Mouse (Mus musculus): Measurements from ENCODE around the gene Tmem97. TPM values are rescaled to one million over a fixed set of nuclear protein-coding genes. Genes with fewer than 3 reads are reported as not detected.
"Not testable (repeated sequence)": the region's sequence is repeated elsewhere in the genome, so short reads cannot be mapped to it uniquely, and the experiment has no call there.

The Tmem97 gene
- polyA plus RNA-seq, 1 experiment: 15.9 TPM

DNA sequence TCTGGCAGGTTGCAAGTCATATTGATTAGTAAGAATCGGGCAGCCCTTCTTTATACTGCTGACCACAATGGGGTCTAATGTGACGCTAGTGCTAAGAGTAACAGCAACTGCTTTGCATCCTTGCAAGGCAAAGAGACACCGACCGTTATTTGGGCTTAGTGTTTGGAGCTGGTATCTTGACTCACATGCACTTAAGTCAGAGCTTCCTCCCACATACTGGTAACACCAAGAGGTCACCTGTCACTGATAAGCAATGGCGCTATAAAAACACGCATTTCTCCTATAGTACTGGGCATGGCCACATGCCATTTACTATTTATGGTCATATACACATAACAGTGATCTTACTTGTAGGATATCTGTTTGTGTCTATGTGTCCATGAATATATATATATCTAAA lies 32.3 kb upstream of the Tmem97 start:
- 94% methylated on average over 6 of the region's 6 CpGs for WGBS
- DNase-seq: no peak
- Histone ChIP-seq H3K4me1 (ENCODE audit: control insufficient read depth, insufficient read depth, low read length) (no peaks in the 10 kb centered on the region), H3K27me3 (ENCODE audit: control insufficient read depth, insufficient read depth, low read length) (no peaks in the 10 kb centered on the region), H3K27ac (ENCODE audit: insufficient read depth, low read length) (no peak overlapping the region), H3K4me3 (replicated peaks; ENCODE audit: insufficient read depth, low read depth, low read length) (no peak overlapping the region)
- TF ChIP-seq POLR2A (IDR thresholded peaks at IDR 0.05; ENCODE audit: borderline replicate concordance, insufficient read depth, low read length): no peak
- no peak for TF ChIP-seq CTCF (IDR thresholded peaks at IDR 0.05; ENCODE audit: borderline replicate concordance, insufficient read depth, low read depth, low read length)

DNA sequence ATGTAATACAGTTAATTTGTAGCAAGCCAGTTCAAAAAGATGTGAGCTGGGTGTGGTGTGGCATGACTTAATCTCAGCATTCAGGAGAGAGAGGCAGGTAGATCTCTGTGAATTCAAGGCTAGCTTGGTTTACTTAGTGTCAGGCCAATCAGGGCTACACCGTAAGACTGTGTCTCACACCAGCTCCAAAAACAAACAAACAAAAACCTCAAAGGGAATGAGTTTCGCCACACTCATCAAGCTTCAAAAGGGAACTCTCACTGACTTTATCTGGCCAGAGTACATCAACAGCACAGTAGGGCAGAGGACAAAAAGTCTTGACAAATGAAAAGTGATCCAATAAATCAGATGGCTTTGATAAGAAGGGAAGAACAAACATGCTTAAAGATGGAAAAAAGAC lies 24.4 kb upstream of the Tmem97 start:
- TF ChIP-seq POLR2A (IDR thresholded peaks at IDR 0.05; ENCODE audit: borderline replicate concordance, insufficient read depth, low read length): no peak
- WGBS: 87% methylated on average over 2 of the region's 2 CpGs
- no peak overlapping the region for H3K27ac ChIP-seq (ENCODE audit: insufficient read depth, low read length)
- no peaks in the 10 kb centered on the region for H3K27me3 ChIP-seq (ENCODE audit: control insufficient read depth, insufficient read depth, low read length)
- H3K4me3 ChIP-seq (replicated peaks; ENCODE audit: insufficient read depth, low read depth, low read length): no peak overlapping the region
- DNase-seq: no peak
- H3K4me1 ChIP-seq (ENCODE audit: control insufficient read depth, insufficient read depth, low read length): no peaks in the 10 kb centered on the region

DNA sequence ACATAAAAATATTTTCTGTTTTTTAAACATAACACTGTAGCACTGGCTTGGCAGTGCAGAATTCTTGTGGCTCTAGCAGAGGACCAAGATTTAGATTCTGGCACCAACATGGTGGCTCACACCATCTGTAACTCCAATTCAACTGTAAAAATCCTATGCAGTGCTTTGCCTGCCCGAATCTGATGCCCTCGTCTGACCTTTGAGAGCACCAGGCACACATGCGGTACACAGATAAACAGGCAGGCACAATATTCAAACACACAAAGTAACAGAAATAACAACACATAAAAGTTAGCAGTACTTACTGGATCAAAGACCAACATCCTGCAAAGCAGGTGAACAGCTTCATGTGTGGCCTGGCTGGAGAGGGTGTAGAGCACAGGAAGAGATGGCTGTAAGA lies 24.0 kb upstream of the Tmem97 start:
- 71% methylated on average over 3 of the region's 3 CpGs for WGBS
- Histone ChIP-seq H3K4me1 (ENCODE audit: control insufficient read depth, insufficient read depth, low read length) (no peaks in the 10 kb centered on the region), H3K27ac (ENCODE audit: insufficient read depth, low read length) (no peak overlapping the region), H3K4me3 (replicated peaks; ENCODE audit: insufficient read depth, low read depth, low read length) (no peak overlapping the region), H3K27me3 (ENCODE audit: control insufficient read depth, insufficient read depth, low read length) (no peaks in the 10 kb centered on the region)
- TF ChIP-seq POLR2A (IDR thresholded peaks at IDR 0.05; ENCODE audit: borderline replicate concordance, insufficient read depth, low read length) (no peak), CTCF (IDR thresholded peaks at IDR 0.05; ENCODE audit: borderline replicate concordance, insufficient read depth, low read depth, low read length) (no peak)
- DNase-seq: no peak

DNA sequence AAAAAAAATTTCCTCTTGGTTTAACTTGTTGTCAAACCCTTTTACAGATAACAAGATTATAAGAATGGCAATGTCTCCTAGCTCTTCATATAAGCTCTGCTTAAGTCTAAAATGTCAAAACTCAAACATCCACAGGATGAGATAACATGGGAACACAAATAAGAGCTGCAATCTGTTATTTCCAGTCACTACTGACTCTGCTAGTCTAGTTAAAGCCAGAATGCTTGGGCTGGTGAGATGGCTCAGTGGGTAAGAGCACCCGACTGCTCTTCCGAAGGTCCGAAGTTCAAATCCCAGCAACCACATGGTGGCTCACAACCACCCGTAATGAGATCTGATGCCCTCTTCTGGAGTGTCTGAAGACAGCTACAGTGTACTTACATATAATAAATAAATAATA lies 23.5 kb upstream of the Tmem97 start:
- not testable (repeated sequence) for H3K4me3 ChIP-seq (replicated peaks; ENCODE audit: insufficient read depth, low read depth, low read length); DNase-seq; H3K27me3 ChIP-seq (ENCODE audit: control insufficient read depth, insufficient read depth, low read length); H3K4me1 ChIP-seq (ENCODE audit: control insufficient read depth, insufficient read depth, low read length); H3K27ac ChIP-seq (ENCODE audit: insufficient read depth, low read length)
- 94% methylated on average over 4 of the region's 4 CpGs for WGBS

- no peak overlapping the region for H3K27ac ChIP-seq (ENCODE audit: insufficient read depth, low read length)
- H3K4me1 ChIP-seq (ENCODE audit: control insufficient read depth, insufficient read depth, low read length): no peaks in the 10 kb centered on the region
- no peak for DNase-seq
- TF ChIP-seq CTCF (IDR thresholded peaks at IDR 0.05; ENCODE audit: borderline replicate concordance, insufficient read depth, low read depth, low read length) (no peak), POLR2A (IDR thresholded peaks at IDR 0.05; ENCODE audit: borderline replicate concordance, insufficient read depth, low read length) (no peak)
- no peaks in the 10 kb centered on the region for H3K27me3 ChIP-seq (ENCODE audit: control insufficient read depth, insufficient read depth, low read length)
- WGBS: 95% methylated on average over 6 of the region's 6 CpGs
- no peak overlapping the region for H3K4me3 ChIP-seq (replicated peaks; ENCODE audit: insufficient read depth, low read depth, low read length)
Observed at GRCm38 (mm10) chr11:78571854-78572253, 21.3 kb upstream of the Tmem97 start.

GRCm38 (mm10) chr11:78571441-78571840 lies 20.9 kb upstream of the Tmem97 start:
- Histone ChIP-seq H3K27me3 (ENCODE audit: control insufficient read depth, insufficient read depth, low read length) (no peaks in the 10 kb centered on the region), H3K4me3 (replicated peaks; ENCODE audit: insufficient read depth, low read depth, low read length) (no peak overlapping the region), H3K4me1 (ENCODE audit: control insufficient read depth, insufficient read depth, low read length) (no peaks in the 10 kb centered on the region), H3K27ac (ENCODE audit: insufficient read depth, low read length) (no peak overlapping the region)
- 90% methylated on average over 8 of the region's 8 CpGs for WGBS
- no peak for DNase-seq
- no peak for TF ChIP-seq POLR2A (IDR thresholded peaks at IDR 0.05; ENCODE audit: borderline replicate concordance, insufficient read depth, low read length)
- TF ChIP-seq CTCF (IDR thresholded peaks at IDR 0.05; ENCODE audit: borderline replicate concordance, insufficient read depth, low read depth, low read length): no peak

DNA sequence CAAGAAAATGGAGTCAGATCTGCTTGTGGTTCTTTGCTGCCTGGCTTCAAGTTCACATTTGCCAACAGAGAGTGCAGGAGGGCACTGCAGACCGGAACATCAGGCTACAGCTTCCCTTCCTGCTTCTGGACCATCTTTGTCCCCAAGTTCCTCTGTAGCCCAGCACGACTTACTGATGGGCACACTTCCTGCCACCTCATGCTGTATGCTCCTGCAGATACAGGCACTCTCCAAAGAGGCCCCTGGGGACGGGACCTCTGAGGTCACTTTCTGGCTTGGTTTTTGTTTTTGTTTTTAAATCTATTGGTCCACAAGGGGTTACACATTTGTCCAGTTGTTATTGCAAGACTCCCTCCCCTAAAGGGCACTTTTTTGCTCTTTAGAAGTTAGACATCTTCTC lies 19.2 kb upstream of the Tmem97 start:
- Histone ChIP-seq H3K4me1 (ENCODE audit: control insufficient read depth, insufficient read depth, low read length) (no peaks in the 10 kb centered on the region), H3K27me3 (ENCODE audit: control insufficient read depth, insufficient read depth, low read length) (no peaks in the 10 kb centered on the region), H3K27ac (ENCODE audit: insufficient read depth, low read length) (no peak overlapping the region), H3K4me3 (replicated peaks; ENCODE audit: insufficient read depth, low read depth, low read length) (no peak overlapping the region)
- no peak for DNase-seq
- WGBS: 74% methylated on average over 3 of the region's 3 CpGs
- TF ChIP-seq POLR2A (IDR thresholded peaks at IDR 0.05; ENCODE audit: borderline replicate concordance, insufficient read depth, low read length) (no peak), CTCF (IDR thresholded peaks at IDR 0.05; ENCODE audit: borderline replicate concordance, insufficient read depth, low read depth, low read length) (no peak)

- WGBS: 76% methylated on average over 10 of the region's 10 CpGs
- TF ChIP-seq CTCF (IDR thresholded peaks at IDR 0.05; ENCODE audit: borderline replicate concordance, insufficient read depth, low read depth, low read length) (no peak), POLR2A (IDR thresholded peaks at IDR 0.05; ENCODE audit: borderline replicate concordance, insufficient read depth, low read length) (no peak)
- Histone ChIP-seq H3K27ac (ENCODE audit: insufficient read depth, low read length) (no peak overlapping the region), H3K27me3 (ENCODE audit: control insufficient read depth, insufficient read depth, low read length) (no peaks in the 10 kb centered on the region), H3K4me1 (ENCODE audit: control insufficient read depth, insufficient read depth, low read length) (no peaks in the 10 kb centered on the region), H3K4me3 (replicated peaks; ENCODE audit: insufficient read depth, low read depth, low read length) (no peak overlapping the region)
- DNase-seq: no peak
Observed at GRCm38 (mm10) chr11:78568827-78569226, 18.2 kb upstream of the Tmem97 start.

DNA sequence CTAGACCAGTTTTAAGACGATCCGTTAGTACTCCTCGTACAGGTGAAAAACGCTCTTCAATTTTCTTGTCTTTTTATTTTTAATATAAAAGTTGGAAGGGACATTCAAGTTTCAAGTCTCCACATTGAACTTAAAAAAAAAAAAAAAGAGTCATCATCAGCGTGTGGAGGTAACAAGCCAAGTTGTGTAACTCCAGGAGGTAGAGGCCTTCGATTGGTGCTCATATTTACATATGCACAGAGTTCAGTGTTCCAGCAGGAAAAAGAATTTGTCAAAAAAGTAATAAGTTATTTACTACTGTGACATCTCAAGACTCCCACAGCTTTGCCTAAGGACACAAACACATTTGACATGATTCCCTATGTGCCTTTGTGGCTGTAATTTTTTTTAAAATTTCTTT lies 17.0 kb upstream of the Tmem97 start:
- H3K27ac ChIP-seq (ENCODE audit: insufficient read depth, low read length): no peak overlapping the region
- 82% methylated on average over 6 of the region's 6 CpGs for WGBS
- no peaks in the 10 kb centered on the region for H3K4me1 ChIP-seq (ENCODE audit: control insufficient read depth, insufficient read depth, low read length)
- H3K27me3 ChIP-seq (ENCODE audit: control insufficient read depth, insufficient read depth, low read length): no peaks in the 10 kb centered on the region
- no peak overlapping the region for H3K4me3 ChIP-seq (replicated peaks; ENCODE audit: insufficient read depth, low read depth, low read length)
- no peak for DNase-seq
- no peak for TF ChIP-seq CTCF (IDR thresholded peaks at IDR 0.05; ENCODE audit: borderline replicate concordance, insufficient read depth, low read depth, low read length)
- no peak for TF ChIP-seq POLR2A (IDR thresholded peaks at IDR 0.05; ENCODE audit: borderline replicate concordance, insufficient read depth, low read length)
